Mouse (Mus musculus) right cerebral cortex, postnatal 14 days (tissue): ENCODE measurements at regions not wholly inside any gene's neighbourhood (a gene's known extent, or its start where the extent isn't known, plus 50 kb on each side); places are given as distances from the start of the nearest gene placed in this dataset.

Experiments
- DNase-seq: peaks from one replicate; pipeline ENCODE4 v3.0.0; 2022

- DNase-seq = no peak
Observed at GRCm38 (mm10) chr14:120669665-120670064, 191.4 kb downstream of the Rap2a start.

GRCm38 (mm10) chr14:120675752-120676151 lies 197.5 kb downstream of the Rap2a start:
- DNase-seq = no peak

GRCm38 (mm10) chr14:120678533-120678932 lies 200.3 kb downstream of the Rap2a start:
- DNase-seq = peak; percentile 10

GRCm38 (mm10) chr14:120679072-120679471 lies 200.8 kb downstream of the Rap2a start:
- peak; percentile 23 for DNase-seq

- no peak for DNase-seq
Observed at GRCm38 (mm10) chr14:120680272-120680671, 202.0 kb downstream of the Rap2a start.

GRCm38 (mm10) chr14:120685263-120685662 lies 207.0 kb downstream of the Rap2a start:
- no peak for DNase-seq

GRCm38 (mm10) chr14:120685877-120686276 lies 207.6 kb downstream of the Rap2a start:
- no peak for DNase-seq

- no peak for DNase-seq
Observed at GRCm38 (mm10) chr14:120686751-120687150, 208.5 kb downstream of the Rap2a start.

- DNase-seq = no peak
Observed at GRCm38 (mm10) chr14:120699378-120699777, 211.6 kb upstream of the Ipo5 start.

GRCm38 (mm10) chr14:120705301-120705801 lies 205.7 kb upstream of the Ipo5 start:
- DNase-seq = no peak

- DNase-seq = no peak
Observed at GRCm38 (mm10) chr14:120710782-120711181, 200.2 kb upstream of the Ipo5 start.

GRCm38 (mm10) chr14:120720464-120721445 lies 190.3 kb upstream of the Ipo5 start:
- no peak for DNase-seq

GRCm38 (mm10) chr14:120721593-120722461 lies 189.2 kb upstream of the Ipo5 start:
- DNase-seq = no peak

- no peak for DNase-seq
Observed at GRCm38 (mm10) chr14:120722546-120723112, 188.4 kb upstream of the Ipo5 start.

GRCm38 (mm10) chr14:120728107-120728506 lies 182.9 kb upstream of the Ipo5 start:
- DNase-seq = no peak

GRCm38 (mm10) chr14:120730226-120730625 lies 180.8 kb upstream of the Ipo5 start:
- DNase-seq = no peak

GRCm38 (mm10) chr14:120731679-120732281 lies 179.2 kb upstream of the Ipo5 start:
- no peak for DNase-seq

GRCm38 (mm10) chr14:120732400-120733138 lies 178.5 kb upstream of the Ipo5 start:
- no peak for DNase-seq

GRCm38 (mm10) chr14:120741492-120742054 lies 169.5 kb upstream of the Ipo5 start:
- DNase-seq = no peak

GRCm38 (mm10) chr14:120754011-120754410 lies 157.0 kb upstream of the Ipo5 start:
- DNase-seq = no peak

- no peak for DNase-seq
Observed at GRCm38 (mm10) chr14:120755389-120755788, 155.6 kb upstream of the Ipo5 start.
